Mouse (Mus musculus) heart, embryonic 12.5 days (tissue): ENCODE results near the gene Pou3f4. TPM values are rescaled to one million over a fixed set of nuclear protein-coding genes. Genes with fewer than 3 reads are reported as not detected.

Experiments
- ATAC-seq: fragments of 200-750 bp; cut with Nextera tagmentation; 2 replicates; pipeline ENCODE4 v1.8.0; 2017; ENCODE audit warnings: moderate TSS enrichment, moderate library complexity; ENCODE audit not compliant: insufficient number of reproducible peaks, low FRiP score
- H3K27ac ChIP-seq: fragments of 300-500 bp; sonication (generic); 2 replicates; pipeline ENCODE4 v1.5.1; 2016; ENCODE audit warnings: mild to moderate bottlenecking, moderate library complexity; ENCODE audit not compliant: poor library complexity, severe bottlenecking
- H3K27me3 ChIP-seq: fragments of 300-500 bp; sonication (generic); replicated peaks from 2 replicates; pipeline ENCODE4 v1.6.1; 2016; ENCODE audit warnings: mild to moderate bottlenecking, moderate library complexity
- H3K36me3 ChIP-seq: fragments of 300-500 bp; sonication (generic); 2 replicates; pipeline ENCODE4 v1.6.1; 2016; ENCODE audit warnings: mild to moderate bottlenecking, moderate library complexity
- H3K4me1 ChIP-seq: fragments of 300-500 bp; sonication (generic); replicated peaks from 2 replicates; pipeline ENCODE4 v1.6.1; 2016; ENCODE audit warnings: mild to moderate bottlenecking
- H3K4me2 ChIP-seq: fragments of 300-500 bp; sonication (generic); 2 replicates; pipeline ENCODE4 v1.6.1; 2016; ENCODE audit warnings: mild to moderate bottlenecking, moderate library complexity
- H3K4me3 ChIP-seq: fragments of 300-500 bp; sonication (generic); 2 replicates; pipeline ENCODE4 v1.5.1; 2016; ENCODE audit warnings: mild to moderate bottlenecking
- H3K9ac ChIP-seq: fragments of 300-500 bp; sonication (generic); 2 replicates; pipeline ENCODE4 v1.6.1; 2016; ENCODE audit warnings: mild to moderate bottlenecking, moderate library complexity
- H3K9me3 ChIP-seq: fragments of 300-500 bp; sonication (generic); replicated peaks from 2 replicates; pipeline ENCODE4 v1.6.1; 2016; ENCODE audit warnings: mild to moderate bottlenecking, moderate library complexity
- WGBS: fragments of 180-500 bp; shearing (Covaris S2); methylation state at CpG from one replicate; pipeline ENCODE4 v1.1.7; 2016; 5-methylcytosine and 5-hydroxymethylcytosine counted together
- polyA plus RNA-seq: library from polyadenylated mRNA; unstranded; fragments of >200 nt; fragmentation: Nextera tagmentation; extraction: Ambion mirVana; gene quantifications from 2 replicates; pipeline ENCODE4 v1.2.1, GENCODE M21; 2016

Pou3f4 gene
- polyA plus RNA-seq, 1 experiment from 2014 or later = 0.18 TPM

- Histone ChIP-seq H3K4me2 (peak overlapping the region; percentile 59; the same call in 1 of the 2 replicates), H3K4me3 (0 out of 2 replicates have a peak overlapping the region, but pooled peaks have one; percentile 2), H3K9me3 (no peaks in the 10 kb centered on the region), H3K27ac (no peak overlapping the region), H3K9ac (no peak overlapping the region), H3K36me3 (no peaks in the 10 kb centered on the region), H3K27me3 (peaks cover 28% of the 10 kb centered on the region), H3K4me1 (no peaks in the 10 kb centered on the region)
- ATAC-seq = no peak
- 21% methylated on average over 10 of the region's 10 CpGs for WGBS
These were observed 3.1 kb downstream of the Pou3f4 start for GRCm38 (mm10) chrX:110817211-110817610.

- H3K9ac ChIP-seq = no peak overlapping the region
- H3K4me3 ChIP-seq = no peak overlapping the region
- H3K4me1 ChIP-seq = no peaks in the 10 kb centered on the region
- ATAC-seq = no peak
- 56% methylated on average over 2 of the region's 2 CpGs for WGBS
- no peaks in the 10 kb centered on the region for H3K9me3 ChIP-seq
- H3K36me3 ChIP-seq = no peaks in the 10 kb centered on the region
- H3K27ac ChIP-seq = no peak overlapping the region
- no peak overlapping the region for H3K4me2 ChIP-seq
- H3K27me3 ChIP-seq = no peaks in the 10 kb centered on the region
These were observed 23.4 kb downstream of the Pou3f4 start for GRCm38 (mm10) chrX:110837450-110837849.

DNA sequence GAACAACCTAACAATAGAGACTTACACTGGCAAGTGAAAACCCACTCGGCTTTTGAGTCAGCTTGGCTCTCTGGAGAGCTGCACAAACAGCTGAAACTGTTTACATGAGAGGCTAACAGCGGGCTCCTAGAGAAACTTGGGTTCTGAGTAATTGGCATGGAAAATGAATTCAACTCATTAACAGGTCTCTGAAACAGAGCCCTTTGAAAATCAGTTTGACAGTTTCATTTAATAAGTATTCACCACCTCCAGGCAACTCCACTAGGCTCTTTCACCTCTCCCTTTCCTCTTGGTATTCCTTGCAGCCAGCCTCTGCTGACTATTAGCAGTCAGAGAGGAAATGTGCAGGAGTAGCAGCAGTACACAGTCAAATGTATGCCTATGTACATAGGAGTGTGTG, 37.2 kb downstream of the Pou3f4 start:
- no peaks in the 10 kb centered on the region for H3K27me3 ChIP-seq
- H3K36me3 ChIP-seq = no peaks in the 10 kb centered on the region
- no peak overlapping the region for H3K9ac ChIP-seq
- H3K27ac ChIP-seq = no peak overlapping the region
- WGBS = 67% methylated on average over 2 of the region's 2 CpGs
- no peaks in the 10 kb centered on the region for H3K9me3 ChIP-seq
- no peak overlapping the region for H3K4me3 ChIP-seq
- no peak for ATAC-seq
- no peak overlapping the region for H3K4me2 ChIP-seq
- H3K4me1 ChIP-seq = no peaks in the 10 kb centered on the region
